Mouse (Mus musculus) right cerebral cortex, adult 2 months (tissue): ENCODE results near the gene Ccnd3.
"Not testable (repeated sequence)": the region's sequence is repeated elsewhere in the genome, so short reads cannot be mapped to it uniquely, and the experiment has no call there.

Source experiments
- DNase-seq, 2 experiments: peaks; one replicate each; pipeline ENCODE4 v3.0.0; 2021 to 2022; ENCODE audit warnings: low spot score in 2 of 2

Gene Ccnd3

DNA sequence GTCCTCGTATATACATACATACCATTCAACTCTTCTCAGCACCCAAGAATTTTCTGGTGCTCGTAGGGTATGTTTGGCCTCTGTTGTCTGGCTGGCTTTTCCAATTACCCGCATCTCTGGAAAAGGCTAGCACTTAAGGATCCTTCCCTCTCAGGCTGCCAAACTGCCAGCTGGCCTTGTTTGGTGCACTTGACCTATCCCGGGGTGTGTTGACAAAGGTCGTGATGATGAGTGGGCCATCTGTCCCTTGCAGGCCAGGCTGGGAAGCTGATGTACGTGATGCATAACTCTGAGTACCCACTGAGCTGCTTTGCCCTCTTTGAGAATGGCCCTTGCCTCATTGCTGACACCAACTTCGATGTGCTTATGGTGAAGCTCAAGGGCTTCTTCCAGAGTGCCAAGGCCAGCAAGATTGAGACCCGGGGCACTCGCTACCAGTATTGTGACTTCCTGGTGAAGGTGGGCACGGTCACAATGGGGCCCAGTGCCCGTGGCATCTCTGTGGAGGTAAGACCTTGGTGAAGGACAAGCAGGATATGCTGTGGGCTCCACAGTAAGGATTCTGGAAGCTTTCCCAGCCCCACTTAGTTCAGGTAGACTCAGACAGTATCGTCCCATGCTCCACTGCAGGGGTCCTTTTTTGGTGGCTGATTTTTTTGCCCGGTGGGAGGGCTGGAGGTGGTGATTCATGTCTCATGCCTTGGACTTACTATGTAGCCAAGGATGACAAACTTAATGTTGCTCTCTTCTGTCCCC lies 113.9 kb downstream of the Ccnd3 start:
- no peak for DNase-seq

DNA sequence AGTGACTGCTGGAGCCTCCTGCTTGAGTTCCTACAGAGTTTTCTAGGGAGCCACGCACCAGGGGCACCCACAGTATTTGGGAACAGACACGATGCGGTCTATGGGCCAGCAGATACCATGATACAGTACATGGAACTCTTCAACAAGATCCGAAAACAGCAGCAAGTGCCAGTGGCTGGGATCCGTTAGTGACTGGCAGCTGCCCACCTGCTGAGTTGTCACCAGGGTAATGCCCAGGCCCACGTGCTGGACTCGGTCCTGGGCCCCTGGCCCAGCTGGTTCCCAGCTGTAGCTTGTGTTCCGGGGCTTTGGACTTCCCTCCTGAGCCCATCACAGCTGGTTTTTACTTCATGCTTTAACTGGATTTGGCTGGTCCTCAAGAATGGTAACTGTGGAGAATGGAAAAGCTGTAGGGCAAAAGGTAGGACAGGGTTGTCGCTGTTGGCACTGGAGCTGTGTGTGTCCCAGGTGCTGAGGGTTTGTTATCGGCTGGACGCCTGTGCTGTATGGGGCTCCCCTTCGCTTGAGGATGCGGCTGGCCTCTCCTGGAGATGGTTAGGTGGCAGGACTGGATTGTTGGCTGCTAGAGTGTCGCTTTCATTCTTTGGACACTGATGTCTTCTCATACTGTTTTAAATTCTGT lies 118.2 kb downstream of the Ccnd3 start:
- DNase-seq, result no peak

DNA sequence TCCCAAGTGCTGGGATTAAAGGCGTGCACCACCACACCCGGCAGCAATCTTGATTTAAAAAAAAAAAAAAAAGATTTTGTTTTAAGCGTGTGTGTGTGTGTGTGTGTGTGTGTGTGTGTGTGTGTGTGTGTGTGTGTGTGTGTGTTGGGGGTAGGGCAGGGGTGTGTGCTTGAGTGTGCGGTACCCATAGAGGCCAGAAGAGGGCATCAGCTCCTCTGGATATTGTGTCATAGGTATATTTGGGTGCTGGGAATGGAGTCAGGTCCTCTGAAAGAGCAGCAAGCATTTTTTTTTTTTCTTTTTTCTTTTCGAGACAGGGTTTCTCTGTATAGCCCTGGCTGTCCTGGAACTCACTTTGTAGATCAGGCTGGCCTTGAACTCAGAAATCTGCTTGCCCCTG lies 119.7 kb downstream of the Ccnd3 start:
- DNase-seq, result not testable (repeated sequence)

DNA sequence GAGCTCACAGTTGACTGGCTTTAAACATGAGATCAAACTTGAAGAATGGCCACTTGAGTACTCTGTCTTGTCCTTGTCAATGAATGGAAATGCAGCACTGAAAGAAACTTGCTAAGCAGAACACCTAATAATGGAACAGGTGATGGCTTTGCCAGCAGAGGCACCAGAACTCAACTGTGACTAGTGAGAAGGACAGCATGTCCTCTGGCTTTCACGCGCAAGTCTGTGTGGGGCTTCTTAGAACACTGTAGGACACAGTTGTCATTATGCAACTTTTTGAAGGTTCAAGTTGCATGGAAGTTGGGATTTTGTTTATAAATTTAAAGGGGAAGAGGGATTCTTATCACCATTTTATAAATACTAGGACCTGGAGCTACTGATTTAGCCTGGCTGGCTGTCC lies 120.2 kb downstream of the Ccnd3 start:
- DNase-seq, result no peak

DNA sequence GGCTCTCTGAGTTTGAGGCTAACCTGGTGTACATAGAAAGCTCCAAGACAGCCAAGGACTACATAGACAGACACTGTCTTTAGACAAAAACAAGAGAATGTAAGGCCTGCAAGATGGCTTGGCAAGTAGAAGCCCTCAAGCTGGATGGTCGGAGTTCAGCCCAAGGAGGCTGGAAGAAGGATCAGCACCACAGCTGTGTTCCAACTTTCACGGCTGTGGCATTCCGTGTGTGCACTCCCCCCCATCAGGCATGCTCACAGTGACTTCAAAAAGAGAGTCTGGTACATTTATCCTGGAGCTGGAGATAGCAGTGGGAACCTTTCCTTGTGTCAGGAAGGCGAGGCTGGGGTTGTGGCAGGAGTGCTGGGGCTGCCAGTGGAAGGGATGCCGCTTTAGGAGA lies 121.2 kb downstream of the Ccnd3 start:
- DNase-seq, result no peak

DNA sequence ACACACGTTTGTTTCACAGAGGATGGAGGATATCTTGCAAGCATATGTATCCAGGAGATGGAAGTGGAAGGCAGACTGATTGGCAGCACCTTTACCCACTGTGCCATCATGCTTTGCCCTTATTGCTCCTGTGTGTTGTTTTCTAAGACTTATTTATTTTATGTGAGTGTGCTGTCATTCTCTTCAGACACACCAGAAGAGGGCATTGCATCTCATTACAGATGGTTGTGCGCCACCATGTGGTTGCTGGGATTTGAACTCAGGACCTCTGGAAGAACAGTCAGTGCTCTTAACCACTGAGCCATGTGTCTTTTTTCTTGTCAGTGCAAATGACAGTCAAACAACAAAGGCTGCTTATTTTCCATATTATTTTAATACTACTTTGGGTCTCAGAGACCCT lies 122.9 kb downstream of the Ccnd3 start:
- no peak for DNase-seq

DNA sequence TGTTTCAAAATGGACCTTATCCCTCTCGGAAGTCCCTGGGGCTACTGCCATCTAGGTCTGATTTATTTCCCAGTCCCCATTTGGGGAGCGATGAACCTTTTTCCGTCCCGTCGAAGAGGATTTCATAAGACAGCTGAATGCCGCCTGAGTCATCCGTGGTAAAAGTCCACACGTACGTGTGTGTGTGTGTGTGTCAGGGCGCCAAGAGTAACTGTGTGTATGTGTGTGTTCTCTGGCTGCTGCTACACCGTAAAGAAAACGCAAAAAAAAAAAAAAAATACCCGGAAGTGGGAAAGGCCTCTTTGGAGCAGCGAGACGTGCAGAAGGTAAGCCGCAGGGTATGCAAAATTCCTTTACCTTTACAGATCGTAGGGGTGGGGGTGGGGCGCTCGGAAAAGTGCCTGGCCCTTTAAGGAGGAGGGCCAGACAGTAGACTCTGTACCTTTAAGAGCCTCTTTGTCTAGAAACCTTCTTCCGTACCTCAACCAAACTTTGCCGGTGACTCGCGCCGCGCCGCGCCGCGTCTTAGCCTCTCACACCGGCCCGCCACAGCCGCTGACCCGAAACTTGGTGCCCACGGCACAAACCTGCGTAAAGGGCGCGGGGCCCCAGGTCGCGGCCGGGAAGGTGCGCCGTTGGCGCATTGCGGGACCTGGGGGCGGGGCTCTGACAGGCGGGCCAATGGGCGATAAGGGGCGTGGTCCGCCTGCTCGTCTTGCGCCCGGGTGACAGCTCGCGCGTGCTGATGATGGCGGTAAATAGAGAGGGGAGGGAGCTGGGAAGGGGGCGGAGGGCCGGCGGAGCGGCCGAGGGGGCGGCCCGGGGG lies 124.2 kb downstream of the Ccnd3 start:
- peak; percentile 89 to 93 for DNase-seq

DNA sequence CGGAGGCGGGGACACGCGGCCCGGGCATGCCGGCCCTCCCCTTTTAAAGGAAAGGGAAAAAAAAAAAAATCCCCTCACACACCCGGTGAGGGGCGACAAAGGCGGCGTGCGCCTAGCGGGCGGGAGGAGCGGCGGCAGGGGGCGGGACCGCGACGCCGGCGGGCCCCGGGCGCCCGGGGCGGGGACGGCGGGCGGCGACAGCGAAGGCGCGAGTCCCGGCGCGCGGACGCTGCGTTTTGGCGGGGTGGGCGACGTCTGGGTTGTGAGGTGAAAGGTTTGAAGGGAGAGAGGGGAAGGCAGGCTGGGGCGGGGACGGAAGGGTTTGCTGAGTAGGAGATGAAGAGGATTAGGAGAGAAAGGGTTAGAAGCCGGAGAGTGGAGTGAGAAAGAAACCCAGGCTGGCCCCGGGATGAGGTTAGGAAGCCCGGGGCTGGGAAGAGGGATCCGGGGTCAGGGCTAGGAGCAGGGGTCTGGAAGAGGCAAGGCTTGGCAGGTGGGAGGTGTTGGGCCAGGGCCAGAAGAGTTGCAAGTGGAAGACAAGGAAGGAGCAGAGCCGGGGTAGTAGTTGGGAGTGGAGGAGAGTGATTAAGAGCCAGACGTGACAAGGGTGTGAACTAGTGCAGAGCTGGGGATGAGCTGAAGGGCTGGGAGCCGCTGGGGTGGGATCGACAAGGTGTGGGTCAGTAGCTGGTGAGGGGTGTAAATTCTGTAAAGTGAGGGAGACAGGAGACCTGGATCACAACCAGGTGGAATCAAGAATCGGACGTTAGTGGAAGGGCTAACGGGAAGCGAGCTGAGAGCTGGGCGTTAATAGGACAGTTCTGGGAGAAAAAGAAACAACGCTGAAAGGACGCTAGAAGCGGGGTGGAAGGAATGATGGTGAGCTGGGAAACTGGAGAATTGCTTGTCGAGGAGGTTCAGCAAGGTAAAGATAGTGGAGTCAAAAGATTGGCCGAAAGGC lies 125.1 kb downstream of the Ccnd3 start:
- DNase-seq, result peak; percentile 27 to 38

DNA sequence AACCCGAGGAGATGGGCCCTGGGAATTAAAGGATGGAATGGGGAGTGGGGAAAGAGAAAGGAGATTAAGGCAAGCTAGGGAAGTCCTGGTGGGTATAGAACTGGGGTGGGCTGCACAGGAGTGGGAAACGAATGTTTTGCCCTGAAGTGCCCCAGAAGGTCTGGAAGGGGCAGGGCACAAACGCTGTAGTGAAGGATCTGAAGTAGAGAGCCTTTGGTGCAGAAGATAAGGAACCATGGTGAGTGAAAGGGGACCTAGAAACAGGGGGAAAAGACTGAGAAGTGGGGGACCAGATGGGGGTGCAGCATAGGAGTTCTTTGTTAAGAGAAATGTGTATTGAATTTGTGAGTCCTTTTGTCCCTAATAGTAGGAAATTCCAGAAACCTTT lies 125.8 kb downstream of the Ccnd3 start, which contains the start of gene Usp49:
Gene Usp49, plus strand, starts transcription at position 13 of the 388 bp plus-strand sequence.
- DNase-seq, result no peak

DNA sequence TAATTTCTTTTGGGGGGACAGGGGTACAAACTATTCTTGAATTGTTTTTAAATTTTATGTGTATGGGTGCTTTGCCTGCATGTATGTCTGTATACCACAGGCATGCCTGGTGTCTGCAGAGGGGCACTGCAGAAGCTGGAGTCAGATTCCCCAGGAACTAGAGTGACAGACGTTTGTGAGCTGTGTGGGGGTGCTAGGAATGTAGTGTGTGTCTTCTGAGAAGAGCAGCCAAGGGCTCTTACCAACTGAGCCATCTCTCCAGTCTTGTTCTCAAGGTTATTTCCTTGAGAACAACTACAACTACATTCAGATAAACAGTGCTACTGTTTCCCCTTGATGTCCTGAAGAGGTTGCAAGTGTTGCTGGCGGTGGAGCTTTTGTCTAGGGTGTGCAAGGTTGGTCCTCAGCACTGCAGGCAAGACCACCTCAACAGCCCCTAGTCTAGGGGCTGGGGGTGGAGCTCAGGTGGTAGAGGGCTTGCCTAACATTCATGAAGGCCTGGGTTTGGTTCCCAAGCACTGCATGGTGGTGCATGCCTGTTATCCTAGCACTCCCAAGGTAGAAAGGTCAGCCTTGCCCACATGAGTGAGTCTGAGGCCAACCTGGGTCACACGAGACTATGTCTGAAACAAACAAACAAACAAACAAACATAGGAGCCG lies 127.5 kb downstream of the Ccnd3 start:
- no peak for DNase-seq

DNA sequence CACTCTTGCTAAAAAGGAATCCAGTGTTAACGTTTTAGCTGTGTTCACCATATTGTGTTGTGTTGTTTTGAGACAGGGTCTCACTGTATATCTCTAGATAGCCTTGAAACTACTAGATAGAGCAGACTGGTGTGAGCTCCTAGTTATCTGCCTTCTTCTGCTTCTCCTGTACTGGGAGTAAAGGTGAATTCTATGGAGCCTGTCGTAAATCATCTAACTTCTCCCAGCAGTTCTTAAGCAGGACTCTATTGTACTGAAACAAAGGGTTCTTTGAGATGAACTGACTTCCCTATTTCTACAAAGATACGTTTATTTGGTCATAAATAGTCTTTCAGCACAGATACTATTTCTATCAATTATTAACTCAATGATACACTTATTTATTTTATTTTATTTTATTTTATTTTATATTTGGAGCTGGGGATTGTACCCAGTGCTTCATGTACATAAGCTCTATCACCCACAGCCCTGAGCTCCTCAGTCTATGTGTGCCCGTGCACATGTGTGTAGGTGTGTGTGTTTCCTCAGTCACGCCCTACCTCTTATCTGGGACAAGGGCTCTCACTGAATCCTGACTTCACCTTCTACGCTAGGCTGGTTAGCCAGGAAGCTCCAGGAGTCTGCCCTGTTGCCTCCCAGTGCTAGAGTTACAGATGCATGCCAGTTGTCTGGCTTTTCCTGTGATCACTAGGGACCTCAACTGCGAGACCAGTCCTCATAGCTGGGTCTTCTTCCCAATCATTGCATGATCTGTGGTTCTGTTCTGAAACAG lies 129.3 kb downstream of the Ccnd3 start:
- no peak for DNase-seq

DNA sequence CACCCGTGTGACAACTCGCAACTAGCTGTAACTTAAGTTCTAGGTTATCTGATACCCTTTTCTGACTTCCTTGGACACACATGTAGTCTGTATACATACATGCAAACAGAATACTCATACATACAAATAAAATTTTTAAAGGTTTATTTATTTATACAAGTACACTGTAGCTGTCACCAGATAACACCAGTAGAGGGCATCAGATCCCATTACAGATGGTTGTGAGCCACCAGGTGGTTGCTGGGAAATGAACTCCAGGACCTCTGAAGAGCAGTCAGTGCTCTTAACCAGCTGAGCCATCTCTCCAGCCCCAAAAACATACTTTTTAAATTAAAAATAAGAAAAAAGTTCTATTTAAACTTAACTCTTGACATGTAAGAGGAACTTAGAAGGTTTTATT lies 138.1 kb downstream of the Ccnd3 start:
- no peak for DNase-seq

DNA sequence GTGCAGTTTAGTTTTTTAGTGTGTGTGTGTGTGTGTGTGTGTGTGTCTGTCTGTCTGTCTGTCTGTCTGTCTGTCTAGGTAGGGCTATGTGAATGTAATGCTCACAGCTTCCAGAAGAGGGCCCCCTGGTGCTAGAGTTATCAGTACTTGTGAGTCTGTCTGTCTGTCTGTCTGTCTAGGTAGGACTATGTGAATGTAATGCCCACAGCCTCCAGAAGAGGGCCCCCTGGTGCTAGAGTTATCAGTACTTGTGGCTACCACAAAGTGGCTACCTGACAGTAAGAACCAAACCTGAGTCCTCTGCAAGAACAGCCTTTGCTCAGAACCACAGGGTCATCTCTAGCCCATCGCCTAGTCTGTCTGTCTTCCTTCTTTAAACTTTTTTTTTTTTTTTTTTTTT lies 141.8 kb downstream of the Ccnd3 start:
- peak; percentile 38 to 40 for DNase-seq

DNA sequence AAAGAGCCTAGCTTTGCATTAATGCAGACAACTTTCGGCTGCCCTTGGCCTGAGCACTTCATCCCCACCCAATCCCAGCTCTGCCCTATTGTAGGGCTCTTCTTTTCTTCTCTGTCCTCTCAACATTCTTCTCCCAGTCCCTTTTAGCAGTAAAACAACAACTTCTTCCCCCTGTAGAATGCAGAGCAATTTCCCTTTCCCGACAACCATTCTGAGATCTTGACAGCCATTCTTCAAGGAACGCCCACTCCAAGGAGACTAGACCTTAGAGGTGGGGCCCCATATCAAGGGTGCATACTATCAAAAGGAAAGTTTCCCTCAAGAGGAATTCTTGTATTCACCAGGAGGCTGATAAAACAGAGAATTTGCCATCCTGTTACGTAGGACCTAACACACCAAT lies 144.1 kb downstream of the Ccnd3 start:
- DNase-seq, result no peak
